Mouse (Mus musculus): Measurements from ENCODE around the gene Lrrc2. TPM values are rescaled to one million over a fixed set of nuclear protein-coding genes. Genes with fewer than 3 reads are reported as not detected.

Lrrc2 gene
- total and polyA plus RNA-seq, 2 experiments from 2014 or later, result 0.78 to 1.3 TPM

DNA sequence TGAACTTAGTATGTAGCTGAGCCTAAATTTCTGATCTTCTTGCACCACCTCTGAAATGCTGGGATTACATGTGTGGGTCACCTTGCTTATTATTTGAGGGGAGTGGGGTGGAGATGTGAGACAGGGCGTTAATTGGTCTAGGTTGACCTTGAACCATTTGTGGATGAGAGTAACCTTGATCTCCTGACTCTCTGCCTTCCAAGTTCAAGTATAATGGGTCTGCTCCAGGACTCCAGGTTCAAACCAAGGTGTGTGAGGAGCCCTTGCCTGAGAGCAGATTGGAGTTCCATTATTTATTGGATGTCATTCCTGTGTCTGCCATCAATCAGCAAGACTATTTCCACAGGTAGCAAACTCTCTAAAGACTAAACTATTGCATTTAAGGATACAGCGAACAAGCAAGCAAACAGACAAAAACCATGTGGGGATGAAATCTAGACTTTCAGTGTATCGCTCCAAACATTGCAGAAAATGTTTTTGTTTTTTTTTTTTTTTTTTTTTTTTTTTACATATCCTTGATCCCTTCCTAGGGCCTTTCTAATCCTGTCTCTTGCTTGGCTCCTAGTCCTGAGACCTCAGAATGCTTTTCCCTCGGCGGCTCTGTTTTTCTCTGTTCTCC, 1.7 kb downstream of the Lrrc2 start:
- no peak for TF ChIP-seq CTCF (IDR thresholded peaks at IDR 0.05; ENCODE audit: low read depth)
- H3K9me3 ChIP-seq (ENCODE audit: low read length), result no peaks in the 10 kb centered on the region
- H3K4me2 ChIP-seq (ENCODE audit: low read depth, low read length), result peak overlapping the region; percentile 93
- no peaks in the 10 kb centered on the region for H3K27me3 ChIP-seq (ENCODE audit: insufficient read depth, low read length)
- no peaks in the 10 kb centered on the region for H3K36me3 ChIP-seq (ENCODE audit: insufficient read depth, low read length)
- ATAC-seq, result no peak
- WGBS, result 38% methylated on average over 5 of the region's 5 CpGs
- no peak for DNase-seq (ENCODE audit: low spot score)
- H3K4me1 ChIP-seq (ENCODE audit: insufficient read depth, low read length), result no peaks in the 10 kb centered on the region
- peak overlapping the region; percentile 51 for H3K4me3 ChIP-seq (ENCODE audit: low read length)
- peak overlapping the region; percentile 56 for H3K9ac ChIP-seq (replicated peaks; ENCODE audit: low read length)
- peak overlapping the region; percentile 80 for H3K27ac ChIP-seq

DNA sequence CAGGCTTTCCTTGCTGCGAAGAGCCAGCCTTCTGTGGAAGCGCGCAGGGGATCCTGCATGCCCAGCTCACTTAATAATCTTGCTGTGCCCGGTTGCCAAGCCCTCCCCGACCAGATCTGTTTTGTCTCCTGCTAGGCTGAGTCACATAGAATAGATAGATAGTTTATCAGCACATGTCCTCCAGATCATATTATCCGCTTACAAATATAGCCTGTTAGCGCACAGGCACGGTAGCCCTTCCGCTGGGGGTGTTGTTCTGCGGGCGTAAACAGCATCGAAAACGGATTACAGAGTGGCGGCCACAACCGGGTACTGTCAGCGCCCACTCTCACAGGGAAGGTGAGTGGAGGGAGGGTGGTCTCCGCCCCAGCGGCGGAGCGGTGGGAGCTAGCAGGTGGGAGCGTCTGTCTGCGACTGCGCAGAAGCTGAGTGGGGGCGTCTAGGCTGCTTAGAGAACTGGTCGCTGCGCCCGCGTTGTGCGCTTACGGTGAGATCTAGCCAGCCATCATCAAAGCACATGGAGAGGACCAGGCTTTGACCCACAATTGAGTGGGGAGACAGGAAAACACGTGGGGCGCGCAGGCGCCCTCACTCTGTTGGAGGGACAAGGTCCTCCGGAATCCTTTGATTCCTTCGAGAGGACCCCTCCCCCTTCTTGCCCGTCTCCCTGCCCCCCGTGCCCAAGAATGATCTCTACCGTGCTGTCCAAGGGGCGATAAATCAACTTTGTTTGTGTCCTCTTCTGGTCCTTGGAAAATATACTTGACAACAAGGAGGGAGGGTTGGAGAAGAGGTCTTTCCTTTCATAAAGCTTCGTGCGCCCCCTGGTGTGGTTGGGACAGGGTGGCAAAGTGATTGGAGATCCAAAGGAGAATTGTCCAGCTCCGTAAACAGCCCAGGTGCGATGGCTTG, 2.5 kb downstream of the Lrrc2 start:
- DNase-seq (ENCODE audit: low spot score) (peak; percentile 86), ATAC-seq (peak; percentile 89)
- Histone ChIP-seq H3K27ac (peak overlapping the region; percentile 80), H3K27me3 (ENCODE audit: insufficient read depth, low read length) (no peaks in the 10 kb centered on the region), H3K9me3 (ENCODE audit: low read length) (no peaks in the 10 kb centered on the region), H3K4me3 (ENCODE audit: low read length) (peak overlapping the region; percentile 51), H3K4me2 (ENCODE audit: low read depth, low read length) (peak overlapping the region; percentile 93), H3K4me1 (ENCODE audit: insufficient read depth, low read length) (no peaks in the 10 kb centered on the region), H3K9ac (replicated peaks; ENCODE audit: low read length) (peak overlapping the region; percentile 56), H3K36me3 (ENCODE audit: insufficient read depth, low read length) (no peaks in the 10 kb centered on the region)
- peak; percentile 76 for TF ChIP-seq CTCF (IDR thresholded peaks at IDR 0.05; ENCODE audit: low read depth)
- under 1% methylated on average over 44 of the region's 44 CpGs for WGBS

DNA sequence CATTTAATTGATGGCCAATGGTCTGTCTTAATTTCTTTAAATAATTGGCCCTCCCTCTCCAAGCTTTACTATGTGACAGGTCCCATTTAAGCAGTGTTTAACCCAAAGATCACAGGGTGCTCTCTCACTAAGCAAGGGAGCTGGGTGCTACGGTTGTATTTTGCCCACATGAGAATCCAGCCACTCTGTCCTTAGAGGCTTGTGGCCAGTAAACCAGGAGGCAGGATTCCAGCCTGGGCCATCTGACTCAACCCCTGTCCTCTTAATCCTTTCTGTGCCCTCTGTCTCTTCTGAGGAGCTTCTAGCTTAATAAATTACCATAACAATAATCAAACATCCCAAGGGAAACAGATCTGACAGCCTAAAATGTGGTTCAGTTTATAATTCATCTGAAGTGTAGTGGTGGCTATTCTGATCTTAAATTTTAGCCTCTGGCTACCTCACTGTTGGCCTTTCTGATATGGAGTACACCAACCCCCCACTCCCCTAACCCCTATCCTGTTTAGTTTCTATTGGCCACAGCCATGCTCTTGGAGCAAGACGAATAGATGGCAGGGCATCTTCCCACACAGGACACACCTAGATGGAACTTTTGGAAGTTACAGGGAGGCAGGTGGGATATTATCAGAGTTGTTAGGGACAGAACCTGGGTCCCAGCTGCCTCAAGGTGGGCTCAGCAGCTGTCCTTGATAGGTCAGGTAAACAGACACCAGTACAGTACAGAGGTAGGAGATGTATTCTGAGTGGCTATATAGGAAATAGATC, 3.5 kb downstream of the Lrrc2 start:
- Histone ChIP-seq H3K4me1 (ENCODE audit: insufficient read depth, low read length) (no peaks in the 10 kb centered on the region), H3K27ac (0 out of 2 replicates have a peak overlapping the region, but pooled peaks have one; percentile 80), H3K4me3 (ENCODE audit: low read length) (0 out of 2 replicates have a peak overlapping the region, but pooled peaks have one; percentile 51), H3K9me3 (ENCODE audit: low read length) (no peaks in the 10 kb centered on the region), H3K9ac (replicated peaks; ENCODE audit: low read length) (no peak overlapping the region), H3K4me2 (ENCODE audit: low read depth, low read length) (peak overlapping the region; percentile 93; the same call in 1 of the 2 replicates), H3K27me3 (ENCODE audit: insufficient read depth, low read length) (no peaks in the 10 kb centered on the region), H3K36me3 (ENCODE audit: insufficient read depth, low read length) (no peaks in the 10 kb centered on the region)
- no peak for DNase-seq (ENCODE audit: low spot score)
- 41% methylated on average over 2 of the region's 2 CpGs for WGBS
- ATAC-seq, result no peak
- TF ChIP-seq CTCF (IDR thresholded peaks at IDR 0.05; ENCODE audit: low read depth), result no peak

DNA sequence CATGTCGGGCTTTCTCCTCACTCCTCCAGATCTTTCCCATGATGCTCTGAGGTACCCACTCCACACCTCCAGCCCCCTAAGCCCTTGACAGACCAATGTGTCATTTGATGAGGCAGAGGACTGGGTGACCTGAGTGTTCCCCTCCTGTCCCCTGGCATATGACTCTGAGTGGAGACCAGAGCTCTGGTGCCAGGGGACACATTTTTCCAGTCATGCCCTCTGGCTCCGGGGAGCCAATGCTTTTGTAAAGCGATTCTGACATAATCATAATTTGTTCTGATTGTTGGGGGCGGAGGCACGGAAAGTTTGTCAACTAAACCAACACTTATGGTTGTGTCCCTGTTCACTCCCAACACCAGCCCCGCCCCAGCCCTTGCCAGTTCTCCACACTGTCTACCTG, 4.6 kb downstream of the Lrrc2 start:
- Histone ChIP-seq H3K4me1 (ENCODE audit: insufficient read depth, low read length) (no peaks in the 10 kb centered on the region), H3K4me3 (ENCODE audit: low read length) (no peak overlapping the region), H3K9ac (replicated peaks; ENCODE audit: low read length) (no peak overlapping the region), H3K4me2 (ENCODE audit: low read depth, low read length) (no peak overlapping the region), H3K36me3 (ENCODE audit: insufficient read depth, low read length) (no peaks in the 10 kb centered on the region), H3K9me3 (ENCODE audit: low read length) (no peaks in the 10 kb centered on the region), H3K27ac (no peak overlapping the region), H3K27me3 (ENCODE audit: insufficient read depth, low read length) (no peaks in the 10 kb centered on the region)
- no peak for TF ChIP-seq CTCF (IDR thresholded peaks at IDR 0.05; ENCODE audit: low read depth)
- 83% methylated on average over 6 of the region's 6 CpGs for WGBS
- ATAC-seq (no peak), DNase-seq (ENCODE audit: low spot score) (no peak)

DNA sequence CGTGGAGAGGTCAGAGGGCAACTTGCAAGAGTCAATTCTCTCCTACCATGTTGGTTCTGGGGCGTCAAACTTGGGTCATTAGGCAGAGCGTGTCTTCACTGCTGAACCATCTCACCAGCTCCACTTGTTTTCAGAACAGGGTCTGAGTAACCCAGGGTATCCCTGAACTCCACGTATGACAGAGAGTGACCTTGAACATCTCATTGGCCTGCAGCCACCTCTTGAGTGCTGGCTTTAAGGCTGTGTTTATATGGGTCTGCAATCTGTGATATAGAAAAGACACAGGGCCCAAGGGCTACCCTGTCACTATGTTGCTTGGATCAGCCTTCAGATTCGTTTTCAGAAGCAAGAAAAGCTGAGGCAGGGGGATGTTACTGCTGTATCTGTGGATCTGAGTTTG, 8.3 kb downstream of the Lrrc2 start:
- Histone ChIP-seq H3K36me3 (ENCODE audit: insufficient read depth, low read length) (no peaks in the 10 kb centered on the region), H3K4me1 (ENCODE audit: insufficient read depth, low read length) (no peaks in the 10 kb centered on the region), H3K9ac (replicated peaks; ENCODE audit: low read length) (no peak overlapping the region), H3K9me3 (ENCODE audit: low read length) (no peaks in the 10 kb centered on the region), H3K4me2 (ENCODE audit: low read depth, low read length) (no peak overlapping the region), H3K4me3 (ENCODE audit: low read length) (no peak overlapping the region), H3K27ac (no peak overlapping the region), H3K27me3 (ENCODE audit: insufficient read depth, low read length) (no peaks in the 10 kb centered on the region)
- no peak for TF ChIP-seq CTCF (IDR thresholded peaks at IDR 0.05; ENCODE audit: low read depth)
- ATAC-seq (no peak), DNase-seq (ENCODE audit: low spot score) (no peak)
- 81% methylated on average over 5 of the region's 5 CpGs for WGBS

GRCm38 (mm10) chr9:110960230-110961149, 9.1 kb downstream of the Lrrc2 start:
- H3K4me1 ChIP-seq (ENCODE audit: insufficient read depth, low read length), result no peaks in the 10 kb centered on the region
- no peak overlapping the region for H3K9ac ChIP-seq (replicated peaks; ENCODE audit: low read length)
- H3K9me3 ChIP-seq (ENCODE audit: low read length), result no peaks in the 10 kb centered on the region
- H3K4me3 ChIP-seq (ENCODE audit: low read length), result no peak overlapping the region
- H3K36me3 ChIP-seq (ENCODE audit: insufficient read depth, low read length), result no peaks in the 10 kb centered on the region
- no peak overlapping the region for H3K4me2 ChIP-seq (ENCODE audit: low read depth, low read length)
- no peak for ATAC-seq
- DNase-seq (ENCODE audit: low spot score), result no peak
- TF ChIP-seq CTCF (IDR thresholded peaks at IDR 0.05; ENCODE audit: low read depth), result no peak
- no peaks in the 10 kb centered on the region for H3K27me3 ChIP-seq (ENCODE audit: insufficient read depth, low read length)
- H3K27ac ChIP-seq, result no peak overlapping the region
- 87% methylated on average over 13 of the region's 13 CpGs for WGBS
